Mouse (Mus musculus): ENCODE data around the gene Gm26920.

- no peak for TF ChIP-seq CTCF (IDR thresholded peaks at IDR 0.05; ENCODE audit: low read depth, low read length)
- no peak for TF ChIP-seq GATA1 (IDR thresholded peaks at IDR 0.05; ENCODE audit: borderline replicate concordance, low read length)
- TF ChIP-seq TAL1 (conservative IDR thresholded peaks at IDR 0.05; ENCODE audit: low read depth, low read length), result no peak
- no peak for TF ChIP-seq GATA2 (IDR thresholded peaks at IDR 0.05; ENCODE audit: borderline replicate concordance, low read depth, low read length)
- TF ChIP-seq POLR2AphosphoS5 (IDR thresholded peaks at IDR 0.05; ENCODE audit: insufficient replicate concordance, low read depth, low read length), result no peak
These were observed 80.7 kb downstream of the Gm26920 start for GRCm38 (mm10) chr7:30009321-30010085.

Measured in G1E (cell line).